Mouse (Mus musculus): ENCODE results near the gene Taf15. TPM values are rescaled to one million over a fixed set of nuclear protein-coding genes. Genes with fewer than 3 reads are reported as not detected.

The Taf15 gene
- polyA plus RNA-seq, 1 experiment from 2014 or later, result 15.1 TPM

GRCm38 (mm10) chr11:83504308-83504707 is 31.4 kb downstream of the Taf15 start:
- ATAC-seq (replicated peaks; ENCODE audit: insufficient number of reproducible peaks, low FRiP score, low TSS enrichment), result no peak
- H3K9ac ChIP-seq (ENCODE audit: low read depth, low read length), result no peak overlapping the region
- H3K36me3 ChIP-seq (ENCODE audit: control insufficient read depth, insufficient read depth, low read length), result peaks cover 16% of the 10 kb centered on the region
- no peaks in the 10 kb centered on the region for H3K9me3 ChIP-seq (replicated peaks; ENCODE audit: control insufficient read depth, low read length)
- no peak overlapping the region for H3K4me2 ChIP-seq
- 93% methylated on average over 5 of the region's 5 CpGs for WGBS (ENCODE audit: insufficient replicate concordance)
- no peak overlapping the region for H3K4me3 ChIP-seq (ENCODE audit: low read depth, low read length)
- H3K27me3 ChIP-seq (ENCODE audit: control insufficient read depth, insufficient read depth, low read length), result no peaks in the 10 kb centered on the region
- H3K4me1 ChIP-seq (ENCODE audit: control insufficient read depth, insufficient read depth, low read length), result no peaks in the 10 kb centered on the region
- no peak overlapping the region for H3K27ac ChIP-seq (ENCODE audit: low read depth, low read length)

DNA sequence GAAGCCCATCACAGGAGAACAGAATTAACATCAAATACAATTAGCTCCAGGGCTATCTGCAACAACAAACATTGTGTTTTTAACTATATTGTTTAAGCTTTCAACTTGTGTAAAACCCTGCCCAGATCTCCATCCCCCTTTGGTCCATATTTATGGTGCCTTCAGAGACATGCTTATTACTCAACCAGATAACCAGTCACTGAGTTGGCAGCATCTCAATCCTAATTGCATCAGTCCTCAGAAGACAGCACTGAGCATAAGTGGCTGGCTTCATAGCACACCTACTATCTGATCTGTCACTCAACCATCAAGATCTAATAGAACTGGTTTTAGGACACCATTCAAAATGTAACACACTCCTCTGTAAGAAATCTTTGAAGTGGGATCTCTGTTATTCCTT is 36.6 kb downstream of the Taf15 start:
- no peak overlapping the region for H3K4me2 ChIP-seq
- no peaks in the 10 kb centered on the region for H3K4me1 ChIP-seq (ENCODE audit: control insufficient read depth, insufficient read depth, low read length)
- H3K9me3 ChIP-seq (replicated peaks; ENCODE audit: control insufficient read depth, low read length), result no peaks in the 10 kb centered on the region
- no peak for ATAC-seq (replicated peaks; ENCODE audit: insufficient number of reproducible peaks, low FRiP score, low TSS enrichment)
- H3K4me3 ChIP-seq (ENCODE audit: low read depth, low read length), result no peak overlapping the region
- H3K27me3 ChIP-seq (ENCODE audit: control insufficient read depth, insufficient read depth, low read length), result no peaks in the 10 kb centered on the region
- peaks cover 3% of the 10 kb centered on the region for H3K36me3 ChIP-seq (ENCODE audit: control insufficient read depth, insufficient read depth, low read length)
- no peak overlapping the region for H3K9ac ChIP-seq (ENCODE audit: low read depth, low read length)
- no peak overlapping the region for H3K27ac ChIP-seq (ENCODE audit: low read depth, low read length)

DNA sequence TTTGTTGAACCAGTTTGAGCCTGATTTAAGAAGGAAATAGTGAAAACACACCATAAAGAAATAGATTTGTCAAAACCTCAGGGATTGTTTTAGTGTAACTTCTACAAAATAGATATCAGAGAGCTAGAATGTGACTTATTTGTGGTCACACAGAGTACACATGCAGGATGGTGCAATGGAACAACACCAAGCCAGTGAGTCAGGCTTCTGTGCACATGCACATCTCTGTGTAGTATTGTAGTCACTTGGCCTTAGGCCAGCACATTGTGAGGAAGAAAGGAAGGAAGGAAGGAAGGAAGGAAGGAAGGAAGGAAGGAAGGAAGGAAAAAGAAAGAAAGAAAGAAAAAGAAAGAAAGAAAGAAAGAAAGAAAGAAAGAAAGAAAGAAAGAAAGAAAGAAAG is 44.3 kb downstream of the Taf15 start:
- Histone ChIP-seq H3K27ac (ENCODE audit: low read depth, low read length) (no peak overlapping the region), H3K4me2 (no peak overlapping the region), H3K9ac (ENCODE audit: low read depth, low read length) (no peak overlapping the region), H3K9me3 (replicated peaks; ENCODE audit: control insufficient read depth, low read length) (no peaks in the 10 kb centered on the region), H3K4me1 (ENCODE audit: control insufficient read depth, insufficient read depth, low read length) (no peaks in the 10 kb centered on the region), H3K4me3 (ENCODE audit: low read depth, low read length) (no peak overlapping the region), H3K36me3 (ENCODE audit: control insufficient read depth, insufficient read depth, low read length) (no peaks in the 10 kb centered on the region), H3K27me3 (ENCODE audit: control insufficient read depth, insufficient read depth, low read length) (no peaks in the 10 kb centered on the region)
- no peak for ATAC-seq (replicated peaks; ENCODE audit: insufficient number of reproducible peaks, low FRiP score, low TSS enrichment)

GRCm38 (mm10) chr11:83518371-83518770 is 45.5 kb downstream of the Taf15 start:
- Histone ChIP-seq H3K36me3 (ENCODE audit: control insufficient read depth, insufficient read depth, low read length) (no peaks in the 10 kb centered on the region), H3K9ac (ENCODE audit: low read depth, low read length) (no peak overlapping the region), H3K27ac (ENCODE audit: low read depth, low read length) (no peak overlapping the region), H3K4me3 (ENCODE audit: low read depth, low read length) (no peak overlapping the region), H3K4me1 (ENCODE audit: control insufficient read depth, insufficient read depth, low read length) (no peaks in the 10 kb centered on the region), H3K9me3 (replicated peaks; ENCODE audit: control insufficient read depth, low read length) (no peaks in the 10 kb centered on the region), H3K27me3 (ENCODE audit: control insufficient read depth, insufficient read depth, low read length) (no peaks in the 10 kb centered on the region), H3K4me2 (no peak overlapping the region)
- 58% methylated on average over 6 of the region's 6 CpGs for WGBS (ENCODE audit: insufficient replicate concordance)
- no peak for ATAC-seq (replicated peaks; ENCODE audit: insufficient number of reproducible peaks, low FRiP score, low TSS enrichment)

DNA sequence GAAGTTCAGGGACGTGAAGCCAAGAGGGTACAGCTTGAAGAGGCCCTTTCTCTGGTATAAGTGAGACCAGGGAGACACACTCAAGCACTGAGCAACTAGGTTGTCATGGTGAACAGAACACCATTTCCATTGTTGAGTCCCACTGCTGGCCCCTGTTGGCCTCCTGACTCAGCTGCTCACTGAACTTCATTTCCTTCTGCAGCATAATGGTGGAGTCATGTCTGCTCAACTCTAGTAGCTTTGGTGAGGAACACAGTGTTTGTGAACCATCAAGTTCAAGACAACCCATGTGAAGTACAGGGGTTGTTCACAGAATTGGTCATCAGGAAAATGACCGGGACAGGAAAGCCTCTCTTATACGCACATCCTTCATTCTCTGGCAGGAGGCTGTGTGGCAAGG is 49.2 kb downstream of the Taf15 start, which contains the start of gene Heatr9:
Heatr9 (minus strand) TSS at position 101 of the 400 bp plus-strand sequence.
- no peak within 1 kb of the TSS for H3K4me2 ChIP-seq
- H3K9ac ChIP-seq (ENCODE audit: low read depth, low read length), result no peak within 1 kb of the TSS
- H3K27me3 ChIP-seq (ENCODE audit: control insufficient read depth, insufficient read depth, low read length), result no peaks in the 10 kb centered on the region
- no peak within 1 kb of the TSS for H3K4me3 ChIP-seq (ENCODE audit: low read depth, low read length)
- no peak within 1 kb of the TSS for H3K27ac ChIP-seq (ENCODE audit: low read depth, low read length)
- WGBS (ENCODE audit: insufficient replicate concordance), result 90% methylated on average over 3 of the region's 3 CpGs
- no peak for ATAC-seq (replicated peaks; ENCODE audit: insufficient number of reproducible peaks, low FRiP score, low TSS enrichment)
- no peaks in the 10 kb centered on the region for H3K36me3 ChIP-seq (ENCODE audit: control insufficient read depth, insufficient read depth, low read length)
- no peaks in the 10 kb centered on the region for H3K9me3 ChIP-seq (replicated peaks; ENCODE audit: control insufficient read depth, low read length)
- H3K4me1 ChIP-seq (ENCODE audit: control insufficient read depth, insufficient read depth, low read length), result no peaks in the 10 kb centered on the region

- no peak for ATAC-seq (replicated peaks; ENCODE audit: insufficient number of reproducible peaks, low FRiP score, low TSS enrichment)
- WGBS (ENCODE audit: insufficient replicate concordance), result 69% methylated on average over 12 of the region's 12 CpGs
- no peak overlapping the region for H3K4me2 ChIP-seq
- no peaks in the 10 kb centered on the region for H3K4me1 ChIP-seq (ENCODE audit: control insufficient read depth, insufficient read depth, low read length)
- no peaks in the 10 kb centered on the region for H3K36me3 ChIP-seq (ENCODE audit: control insufficient read depth, insufficient read depth, low read length)
- no peaks in the 10 kb centered on the region for H3K27me3 ChIP-seq (ENCODE audit: control insufficient read depth, insufficient read depth, low read length)
- no peak overlapping the region for H3K4me3 ChIP-seq (ENCODE audit: low read depth, low read length)
- no peaks in the 10 kb centered on the region for H3K9me3 ChIP-seq (replicated peaks; ENCODE audit: control insufficient read depth, low read length)
- no peak overlapping the region for H3K9ac ChIP-seq (ENCODE audit: low read depth, low read length)
- H3K27ac ChIP-seq (ENCODE audit: low read depth, low read length), result no peak overlapping the region
Measured at GRCm38 (mm10) chr11:83529024-83529423, 56.1 kb downstream of the Taf15 start.

DNA sequence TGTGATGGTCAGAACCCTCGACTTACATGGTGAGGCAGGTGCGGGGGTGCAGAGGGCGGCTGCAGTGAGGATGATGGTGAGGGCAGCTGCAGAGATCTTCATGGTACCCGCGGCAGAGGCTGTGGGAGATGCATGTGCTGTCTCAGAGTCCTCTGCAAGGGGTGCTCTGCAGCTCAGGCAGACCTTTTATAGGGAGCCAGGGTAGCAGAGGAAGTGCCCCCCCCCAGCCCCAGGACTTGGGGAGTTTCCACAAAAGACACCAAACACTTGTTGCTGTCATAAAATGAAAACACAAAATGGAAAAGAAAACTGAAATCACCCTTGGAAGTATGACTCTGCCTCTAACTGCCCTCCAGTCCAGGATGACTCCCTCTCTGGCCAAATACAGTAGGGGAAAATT is 57.5 kb downstream of the Taf15 start, which contains the start of gene Ccl5:
Ccl5 (minus strand) TSS at position 159 of the 400 bp plus-strand sequence.
- 76% methylated on average over 5 of the region's 5 CpGs for WGBS (ENCODE audit: insufficient replicate concordance)
- H3K27me3 ChIP-seq (ENCODE audit: control insufficient read depth, insufficient read depth, low read length), result no peaks in the 10 kb centered on the region
- H3K4me3 ChIP-seq (ENCODE audit: low read depth, low read length), result no peak within 1 kb of the TSS
- ATAC-seq (replicated peaks; ENCODE audit: insufficient number of reproducible peaks, low FRiP score, low TSS enrichment), result no peak
- H3K9me3 ChIP-seq (replicated peaks; ENCODE audit: control insufficient read depth, low read length), result no peaks in the 10 kb centered on the region
- peaks cover 6% of the 10 kb centered on the region for H3K4me1 ChIP-seq (ENCODE audit: control insufficient read depth, insufficient read depth, low read length)
- no peak within 1 kb of the TSS for H3K27ac ChIP-seq (ENCODE audit: low read depth, low read length)
- H3K4me2 ChIP-seq, result no peak within 1 kb of the TSS
- no peaks in the 10 kb centered on the region for H3K36me3 ChIP-seq (ENCODE audit: control insufficient read depth, insufficient read depth, low read length)
- no peak within 1 kb of the TSS for H3K9ac ChIP-seq (ENCODE audit: low read depth, low read length)

GRCm38 (mm10) chr11:83533192-83533591 is 60.3 kb downstream of the Taf15 start:
- no peak overlapping the region for H3K4me2 ChIP-seq
- ATAC-seq (replicated peaks; ENCODE audit: insufficient number of reproducible peaks, low FRiP score, low TSS enrichment), result no peak
- 81% methylated on average over 1 of the region's 1 CpGs for WGBS (ENCODE audit: insufficient replicate concordance)

DNA sequence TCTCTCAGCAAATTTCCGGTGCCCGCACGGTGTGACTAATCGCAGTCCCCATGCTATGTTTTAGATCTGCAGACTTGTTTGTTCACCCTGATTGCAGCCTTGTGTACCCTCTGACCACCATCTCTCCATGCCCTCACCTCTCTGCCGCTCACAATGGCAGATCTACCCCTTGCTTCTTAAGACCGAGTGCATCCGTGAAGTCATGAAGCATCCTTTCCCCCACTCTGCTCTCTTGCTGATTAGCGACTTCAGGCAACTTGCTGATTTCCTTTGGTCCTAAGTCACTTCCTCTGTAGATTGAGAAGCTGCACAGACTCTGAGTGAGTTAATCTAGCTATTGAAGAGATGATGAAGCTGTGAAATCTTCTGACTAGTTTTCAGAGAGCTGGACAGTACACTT is 61.3 kb downstream of the Taf15 start:
- Histone ChIP-seq H3K27ac (ENCODE audit: low read depth, low read length) (0 out of 2 replicates have a peak overlapping the region, but pooled peaks have one; percentile 0), H3K27me3 (ENCODE audit: control insufficient read depth, insufficient read depth, low read length) (no peaks in the 10 kb centered on the region), H3K36me3 (ENCODE audit: control insufficient read depth, insufficient read depth, low read length) (no peaks in the 10 kb centered on the region), H3K4me2 (peak overlapping the region; percentile 40; the same call in 1 of the 2 replicates), H3K9ac (ENCODE audit: low read depth, low read length) (no peak overlapping the region), H3K4me3 (ENCODE audit: low read depth, low read length) (no peak overlapping the region), H3K4me1 (ENCODE audit: control insufficient read depth, insufficient read depth, low read length) (peaks cover 6% of the 10 kb centered on the region), H3K9me3 (replicated peaks; ENCODE audit: control insufficient read depth, low read length) (no peaks in the 10 kb centered on the region)
- no peak for ATAC-seq (replicated peaks; ENCODE audit: insufficient number of reproducible peaks, low FRiP score, low TSS enrichment)
- WGBS (ENCODE audit: insufficient replicate concordance), result 74% methylated on average over 8 of the region's 8 CpGs

More at GRCm38 (mm10) chr11:83533192-83533591, 60.3 kb downstream of the Taf15 start:
- H3K9me3 ChIP-seq (replicated peaks; ENCODE audit: control insufficient read depth, low read length), result no peaks in the 10 kb centered on the region
- H3K27ac ChIP-seq (ENCODE audit: low read depth, low read length), result no peak overlapping the region
- no peak overlapping the region for H3K9ac ChIP-seq (ENCODE audit: low read depth, low read length)
- no peak overlapping the region for H3K4me3 ChIP-seq (ENCODE audit: low read depth, low read length)
- H3K4me1 ChIP-seq (ENCODE audit: control insufficient read depth, insufficient read depth, low read length), result peaks cover 6% of the 10 kb centered on the region
- H3K36me3 ChIP-seq (ENCODE audit: control insufficient read depth, insufficient read depth, low read length), result no peaks in the 10 kb centered on the region
- H3K27me3 ChIP-seq (ENCODE audit: control insufficient read depth, insufficient read depth, low read length), result no peaks in the 10 kb centered on the region
